Mouse (Mus musculus): ENCODE results near the gene Pfn1. TPM values are rescaled to one million over a fixed set of nuclear protein-coding genes. Genes with fewer than 3 reads are reported as not detected.

Pfn1 gene
- polyA plus RNA-seq, 1 experiment, result 630 TPM

- Histone ChIP-seq H3K36me3 (ENCODE audit: control insufficient read depth, insufficient read depth, low read length, poor library complexity, severe bottlenecking) (peaks cover 4% of the 10 kb centered on the region), H3K27me3 (ENCODE audit: control insufficient read depth, insufficient read depth, low read length, poor library complexity, severe bottlenecking) (no peaks in the 10 kb centered on the region), H3K27ac (ENCODE audit: insufficient read depth, low read length) (peak within 1 kb of the TSS; percentile 74; the same call in 1 of the 2 replicates), H3K9ac (ENCODE audit: low read depth, poor library complexity, severe bottlenecking) (peak within 1 kb of the TSS; percentile 94), H3K9me3 (replicated peaks; ENCODE audit: control insufficient read depth, insufficient read depth, low read length, poor library complexity, severe bottlenecking) (no peaks in the 10 kb centered on the region), H3K4me3 (ENCODE audit: low read depth, low read length) (peak within 1 kb of the TSS; percentile 93), H3K4me1 (ENCODE audit: control insufficient read depth, insufficient read depth, low read length) (no peaks in the 10 kb centered on the region)
- TF ChIP-seq CTCF (IDR thresholded peaks at IDR 0.05; ENCODE audit: low read depth, low read length), result no peak
- TF ChIP-seq POLR2A (IDR thresholded peaks at IDR 0.05; ENCODE audit: insufficient read depth, low read length), result peak; percentile 34
These were observed 45.5 kb upstream of the Pfn1 start, which contains the start of the genes Inca1 and Kif1c for GRCm38 (mm10) chr11:70699722-70700556. TSS of gene Inca1 (minus strand) at chr11:70700155. TSS of gene Kif1c (plus strand) at chr11:70700548.

GRCm38 (mm10) chr11:70699051-70699450 is 44.6 kb upstream of the Pfn1 start:
- Histone ChIP-seq H3K9ac (ENCODE audit: low read depth, poor library complexity, severe bottlenecking) (peak overlapping the region; percentile 94), H3K4me3 (ENCODE audit: low read depth, low read length) (no peak overlapping the region), H3K27me3 (ENCODE audit: control insufficient read depth, insufficient read depth, low read length, poor library complexity, severe bottlenecking) (no peaks in the 10 kb centered on the region), H3K9me3 (replicated peaks; ENCODE audit: control insufficient read depth, insufficient read depth, low read length, poor library complexity, severe bottlenecking) (no peaks in the 10 kb centered on the region), H3K4me1 (ENCODE audit: control insufficient read depth, insufficient read depth, low read length) (no peaks in the 10 kb centered on the region), H3K36me3 (ENCODE audit: control insufficient read depth, insufficient read depth, low read length, poor library complexity, severe bottlenecking) (no peaks in the 10 kb centered on the region), H3K27ac (ENCODE audit: insufficient read depth, low read length) (no peak overlapping the region)
- TF ChIP-seq EP300 (IDR thresholded peaks at IDR 0.05; ENCODE audit: insufficient read depth, low read depth, low read length) (no peak), POLR2A (IDR thresholded peaks at IDR 0.05; ENCODE audit: insufficient read depth, low read length) (no peak), CTCF (IDR thresholded peaks at IDR 0.05; ENCODE audit: low read depth, low read length) (no peak)

DNA sequence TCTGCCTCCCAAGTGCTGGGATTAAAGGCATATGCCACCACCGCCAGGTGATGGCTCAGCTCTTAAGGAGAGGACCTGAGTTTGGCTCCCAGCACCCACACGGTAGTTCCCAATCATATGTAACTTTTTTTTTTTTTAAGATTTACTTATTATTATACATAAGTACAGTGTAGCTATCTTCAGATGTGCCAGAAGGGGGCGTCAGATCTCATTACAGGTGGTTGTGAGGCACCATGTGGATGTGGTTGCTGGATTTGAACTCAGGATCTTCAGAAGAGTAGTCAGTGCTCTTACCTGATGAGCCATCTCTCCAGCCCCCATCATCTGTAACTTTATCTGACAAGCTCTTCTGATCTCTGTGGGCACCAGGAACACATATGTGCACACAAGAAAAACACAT is 42.9 kb upstream of the Pfn1 start:
- Histone ChIP-seq H3K9me3 (replicated peaks; ENCODE audit: control insufficient read depth, insufficient read depth, low read length, poor library complexity, severe bottlenecking) (no peaks in the 10 kb centered on the region), H3K27me3 (ENCODE audit: control insufficient read depth, insufficient read depth, low read length, poor library complexity, severe bottlenecking) (no peaks in the 10 kb centered on the region), H3K4me1 (ENCODE audit: control insufficient read depth, insufficient read depth, low read length) (no peaks in the 10 kb centered on the region), H3K36me3 (ENCODE audit: control insufficient read depth, insufficient read depth, low read length, poor library complexity, severe bottlenecking) (no peaks in the 10 kb centered on the region), H3K4me3 (ENCODE audit: low read depth, low read length) (no peak overlapping the region), H3K9ac (ENCODE audit: low read depth, poor library complexity, severe bottlenecking) (no peak overlapping the region), H3K27ac (ENCODE audit: insufficient read depth, low read length) (no peak overlapping the region)
- no peak for TF ChIP-seq EP300 (IDR thresholded peaks at IDR 0.05; ENCODE audit: insufficient read depth, low read depth, low read length)
- TF ChIP-seq POLR2A (IDR thresholded peaks at IDR 0.05; ENCODE audit: insufficient read depth, low read length), result no peak
- no peak for TF ChIP-seq CTCF (IDR thresholded peaks at IDR 0.05; ENCODE audit: low read depth, low read length)

- no peak overlapping the region for H3K27ac ChIP-seq (ENCODE audit: insufficient read depth, low read length)
- H3K9ac ChIP-seq (ENCODE audit: low read depth, poor library complexity, severe bottlenecking), result no peak overlapping the region
- no peaks in the 10 kb centered on the region for H3K36me3 ChIP-seq (ENCODE audit: control insufficient read depth, insufficient read depth, low read length, poor library complexity, severe bottlenecking)
- H3K27me3 ChIP-seq (ENCODE audit: control insufficient read depth, insufficient read depth, low read length, poor library complexity, severe bottlenecking), result no peaks in the 10 kb centered on the region
- no peaks in the 10 kb centered on the region for H3K9me3 ChIP-seq (replicated peaks; ENCODE audit: control insufficient read depth, insufficient read depth, low read length, poor library complexity, severe bottlenecking)
- no peaks in the 10 kb centered on the region for H3K4me1 ChIP-seq (ENCODE audit: control insufficient read depth, insufficient read depth, low read length)
- TF ChIP-seq CTCF (IDR thresholded peaks at IDR 0.05; ENCODE audit: low read depth, low read length), result no peak
- TF ChIP-seq POLR2A (IDR thresholded peaks at IDR 0.05; ENCODE audit: insufficient read depth, low read length), result no peak
- no peak for TF ChIP-seq EP300 (IDR thresholded peaks at IDR 0.05; ENCODE audit: insufficient read depth, low read depth, low read length)
- no peak overlapping the region for H3K4me3 ChIP-seq (ENCODE audit: low read depth, low read length)
These were observed 39.1 kb upstream of the Pfn1 start for GRCm38 (mm10) chr11:70693504-70693903.

- Histone ChIP-seq H3K9ac (ENCODE audit: low read depth, poor library complexity, severe bottlenecking) (no peak overlapping the region), H3K4me1 (ENCODE audit: control insufficient read depth, insufficient read depth, low read length) (no peaks in the 10 kb centered on the region), H3K36me3 (ENCODE audit: control insufficient read depth, insufficient read depth, low read length, poor library complexity, severe bottlenecking) (no peaks in the 10 kb centered on the region), H3K27me3 (ENCODE audit: control insufficient read depth, insufficient read depth, low read length, poor library complexity, severe bottlenecking) (no peaks in the 10 kb centered on the region), H3K4me3 (ENCODE audit: low read depth, low read length) (no peak overlapping the region), H3K27ac (ENCODE audit: insufficient read depth, low read length) (no peak overlapping the region), H3K9me3 (replicated peaks; ENCODE audit: control insufficient read depth, insufficient read depth, low read length, poor library complexity, severe bottlenecking) (no peaks in the 10 kb centered on the region)
- no peak for TF ChIP-seq EP300 (IDR thresholded peaks at IDR 0.05; ENCODE audit: insufficient read depth, low read depth, low read length)
- no peak for TF ChIP-seq POLR2A (IDR thresholded peaks at IDR 0.05; ENCODE audit: insufficient read depth, low read length)
- TF ChIP-seq CTCF (IDR thresholded peaks at IDR 0.05; ENCODE audit: low read depth, low read length), result no peak
These were observed 35.1 kb upstream of the Pfn1 start for GRCm38 (mm10) chr11:70689578-70689977.

GRCm38 (mm10) chr11:70688372-70688771 is 33.9 kb upstream of the Pfn1 start:
- H3K27ac ChIP-seq (ENCODE audit: insufficient read depth, low read length), result no peak overlapping the region
- TF ChIP-seq CTCF (IDR thresholded peaks at IDR 0.05; ENCODE audit: low read depth, low read length) (no peak), POLR2A (IDR thresholded peaks at IDR 0.05; ENCODE audit: insufficient read depth, low read length) (no peak), EP300 (IDR thresholded peaks at IDR 0.05; ENCODE audit: insufficient read depth, low read depth, low read length) (no peak)
- no peaks in the 10 kb centered on the region for H3K9me3 ChIP-seq (replicated peaks; ENCODE audit: control insufficient read depth, insufficient read depth, low read length, poor library complexity, severe bottlenecking)
- no peaks in the 10 kb centered on the region for H3K4me1 ChIP-seq (ENCODE audit: control insufficient read depth, insufficient read depth, low read length)
- H3K4me3 ChIP-seq (ENCODE audit: low read depth, low read length), result peak overlapping the region; percentile 90
- peak overlapping the region; percentile 67 for H3K9ac ChIP-seq (ENCODE audit: low read depth, poor library complexity, severe bottlenecking)
- no peaks in the 10 kb centered on the region for H3K27me3 ChIP-seq (ENCODE audit: control insufficient read depth, insufficient read depth, low read length, poor library complexity, severe bottlenecking)
- H3K36me3 ChIP-seq (ENCODE audit: control insufficient read depth, insufficient read depth, low read length, poor library complexity, severe bottlenecking), result no peaks in the 10 kb centered on the region

Data from ES-Bruce4 (cell line).